Mouse (Mus musculus) brain, embryonic 14.5 days (tissue): ENCODE results near the gene Slc5a6. TPM values are rescaled to one million over a fixed set of nuclear protein-coding genes. Genes with fewer than 3 reads are reported as not detected.
A peak's percentile ranks its signal among the peaks of the same experiment; 100 is the strongest.

Experiments
- DNase-seq: peaks from one replicate; pipeline ENCODE4 v3.0.0-alpha.2; 2011; ENCODE audit warnings: low read depth
- CTCF ChIP-seq: fragments of 200-500 bp; IDR thresholded peaks from 2 replicates; pipeline ENCODE4 v1.5.1; 2012; ENCODE audit warnings: inconsistent platforms, mild to moderate bottlenecking, moderate library complexity, borderline replicate concordance; ENCODE audit not compliant: insufficient read depth, insufficient read length; ENCODE audit errors: extremely low read depth
- POLR2A ChIP-seq: fragments of 200-500 bp; IDR thresholded peaks from 2 replicates; pipeline ENCODE4 v1.6.1; 2012; ENCODE audit warnings: mild to moderate bottlenecking, inconsistent platforms, borderline replicate concordance; ENCODE audit not compliant: poor library complexity, insufficient read depth, insufficient read length, severe bottlenecking; ENCODE audit errors: extremely low read depth
- polyA plus RNA-seq: library from polyadenylated mRNA; depleted of rRNA; stranded (reverse); fragments of >200 nt; gene quantifications from 2 replicates; pipeline ENCODE4 v1.2.3, GENCODE M21; 2012

The Slc5a6 gene
- polyA plus RNA-seq, 1 experiment, result 40.7 TPM

DNA sequence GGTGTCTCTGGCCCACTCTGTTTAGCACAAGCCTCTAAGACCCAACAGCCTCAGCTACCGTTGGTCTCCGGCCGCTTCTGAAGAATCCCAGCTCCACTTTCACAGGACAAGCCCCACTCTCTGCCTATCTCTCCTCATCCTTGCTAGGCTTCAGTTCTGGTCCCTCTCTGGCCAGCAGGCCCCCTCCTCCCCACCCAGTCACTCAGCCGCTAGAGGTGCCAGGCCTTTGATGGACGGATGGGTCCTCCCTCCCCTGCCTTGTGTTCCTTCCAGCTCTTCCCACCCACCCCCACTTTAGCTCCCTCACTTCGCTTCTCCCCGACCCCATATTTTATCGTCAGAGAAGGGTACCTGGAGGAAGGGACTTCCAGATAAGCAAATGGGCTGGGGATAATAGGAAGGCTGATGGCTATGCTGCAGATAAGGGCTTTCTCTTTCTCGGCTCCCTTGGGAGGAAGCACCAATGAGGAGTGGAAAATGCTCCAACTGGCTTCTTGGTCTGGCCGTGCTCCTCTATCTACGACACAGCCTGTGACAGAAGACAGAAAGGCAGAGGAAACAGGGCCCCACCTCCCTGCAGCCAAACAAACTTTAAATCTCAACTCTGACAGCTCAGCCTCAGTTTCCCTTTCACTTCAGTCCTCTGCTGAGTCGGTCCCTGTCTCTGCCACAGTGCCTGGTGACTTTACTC is 34.4 kb upstream of the Slc5a6 start:
- peak; percentile 24 for DNase-seq
- no peak for TF ChIP-seq CTCF

DNA sequence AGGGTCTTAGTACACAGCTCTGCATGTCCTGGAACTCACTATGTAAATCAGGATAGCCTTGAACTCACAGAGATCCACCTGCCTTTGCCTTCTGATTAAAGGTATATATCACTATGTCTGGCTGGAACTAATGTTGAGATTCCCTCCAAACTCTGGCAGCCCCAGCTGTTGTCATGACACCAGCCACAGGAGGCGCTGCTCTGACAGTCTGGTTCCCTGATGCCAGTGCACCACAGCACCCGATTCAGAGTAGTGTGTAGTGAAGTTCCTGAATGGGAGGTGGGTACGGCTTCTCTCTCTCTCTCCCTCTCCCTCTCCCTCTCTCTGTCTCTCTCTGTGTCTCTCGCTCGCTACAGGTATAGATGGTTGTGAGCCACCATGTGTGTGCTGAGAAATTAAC is 33.6 kb upstream of the Slc5a6 start:
- peak; percentile 51 for DNase-seq

DNA sequence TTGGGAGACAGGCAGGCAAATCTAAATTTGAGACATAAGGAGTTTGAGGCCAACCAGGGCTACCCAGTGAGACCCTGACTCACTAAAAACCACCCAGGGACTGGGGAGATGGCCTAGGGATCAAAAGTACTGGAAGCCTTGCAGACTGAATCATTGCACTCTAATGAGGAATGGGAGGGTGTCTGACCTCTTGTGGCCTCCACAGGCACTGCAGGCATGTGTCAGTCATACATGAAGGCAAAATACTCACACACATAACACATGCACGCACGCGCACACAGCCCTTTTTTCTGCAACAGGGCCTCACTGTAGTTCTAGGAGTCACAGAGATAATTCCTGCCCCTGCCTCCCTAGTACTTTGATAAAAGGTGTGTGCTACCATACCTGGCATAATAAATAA is 32.7 kb upstream of the Slc5a6 start:
- DNase-seq, result peak; percentile 39
- TF ChIP-seq CTCF, result peak; percentile 68; the same call in 1 of the 2 replicates
- no peak for TF ChIP-seq POLR2A

More for the DNA sequence above, 33.6 kb upstream of the Slc5a6 start:
- TF ChIP-seq CTCF, result peak; percentile 71
- no peak for TF ChIP-seq POLR2A

DNA sequence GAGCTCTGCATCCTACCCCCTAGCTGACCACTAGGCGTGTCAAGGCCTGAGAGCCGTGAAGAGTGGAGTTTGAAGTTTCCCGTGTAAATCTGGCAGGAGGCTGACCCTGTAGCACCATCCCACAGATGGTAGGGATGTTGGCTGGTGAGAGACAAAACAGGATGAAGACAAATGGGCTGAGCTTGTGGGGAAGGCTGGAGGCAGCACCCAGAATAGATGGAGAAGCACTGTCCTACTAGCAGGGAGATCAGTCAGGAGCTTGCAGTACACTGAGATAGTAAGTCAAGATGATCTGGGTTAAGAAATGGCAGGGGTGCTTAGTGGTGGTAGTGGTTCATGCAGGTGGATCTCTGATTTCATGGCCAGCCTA is 32.1 kb upstream of the Slc5a6 start:
- TF ChIP-seq CTCF (no peak), POLR2A (no peak)
- DNase-seq, result no peak

DNA sequence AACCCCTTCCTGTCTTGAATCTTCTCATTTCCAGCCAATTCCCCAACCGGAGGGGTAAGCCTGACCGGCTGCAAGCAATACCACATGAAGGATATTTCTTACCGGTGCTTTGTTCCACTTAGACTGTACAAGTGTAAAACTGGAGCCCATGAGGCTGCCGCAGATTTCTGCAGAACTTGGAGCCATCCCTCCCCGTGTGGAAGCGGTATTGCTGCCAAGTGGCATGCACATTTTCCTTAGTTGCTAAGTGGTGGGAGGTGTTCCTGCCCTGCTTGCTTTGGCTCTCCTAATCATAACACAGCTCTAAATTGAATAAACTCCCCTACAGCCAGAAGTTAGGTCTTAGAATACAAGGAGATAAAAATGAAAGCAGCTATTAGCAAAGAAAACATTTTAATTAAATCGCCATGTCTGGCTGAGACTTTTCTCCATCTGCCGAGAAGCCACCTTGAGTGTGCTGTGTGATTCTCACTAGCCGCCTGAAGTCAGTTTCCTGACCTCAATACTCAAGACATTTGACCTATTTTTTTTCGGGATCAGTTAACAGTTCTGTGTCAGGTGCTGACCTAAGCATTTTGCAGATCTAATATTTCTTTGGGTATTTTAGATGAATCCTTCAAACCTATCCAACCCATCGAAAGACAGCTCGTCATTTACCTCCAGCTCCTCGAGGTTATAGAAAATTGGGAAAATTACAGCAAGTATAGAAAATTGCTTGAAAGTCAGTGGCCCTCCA is 31.5 kb upstream of the Slc5a6 start:
- TF ChIP-seq POLR2A, result no peak
- TF ChIP-seq CTCF, result no peak
- DNase-seq, result peak; percentile 39

DNA sequence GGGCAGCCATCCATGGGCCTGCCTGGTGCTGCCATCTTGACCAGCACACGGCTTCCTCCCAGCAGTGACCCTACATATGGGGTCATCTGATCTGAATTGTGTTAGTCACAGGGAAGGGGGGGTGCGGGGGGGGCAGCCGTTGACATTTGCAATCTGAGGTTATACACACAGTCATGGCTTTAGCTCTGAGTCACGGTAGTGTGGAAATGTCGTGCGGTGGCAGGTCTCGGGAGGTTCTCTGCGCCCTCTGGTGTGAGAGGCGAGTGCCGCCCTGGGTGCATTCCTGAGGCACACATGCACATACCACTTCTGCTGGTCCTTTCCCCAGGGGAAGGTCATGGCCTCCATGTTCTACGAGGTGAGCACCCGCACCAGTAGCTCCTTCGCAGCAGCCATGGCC is 27.6 kb upstream of the Slc5a6 start:
- no peak for DNase-seq
- TF ChIP-seq CTCF (no peak), POLR2A (no peak)

DNA sequence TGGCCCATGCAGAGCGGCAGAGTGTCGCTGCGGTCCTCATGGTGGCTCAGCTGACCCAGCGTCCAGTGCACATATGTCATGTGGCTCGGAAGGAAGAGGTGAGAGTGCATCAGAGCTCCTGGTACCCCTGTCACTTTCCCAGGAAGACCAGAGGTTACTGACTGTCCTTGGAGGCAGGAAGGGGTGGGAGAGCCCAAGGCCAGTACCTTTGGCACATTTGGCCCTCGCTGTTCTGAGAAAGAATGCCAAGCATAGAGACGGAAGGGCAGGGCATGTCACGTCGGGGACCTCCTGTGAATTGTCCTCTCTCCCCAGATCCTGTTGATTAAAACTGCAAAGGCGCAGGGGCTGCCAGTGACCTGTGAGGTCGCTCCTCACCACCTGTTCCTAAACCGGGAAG is 24.5 kb upstream of the Slc5a6 start:
- TF ChIP-seq POLR2A (no peak), CTCF (no peak)
- DNase-seq, result no peak

DNA sequence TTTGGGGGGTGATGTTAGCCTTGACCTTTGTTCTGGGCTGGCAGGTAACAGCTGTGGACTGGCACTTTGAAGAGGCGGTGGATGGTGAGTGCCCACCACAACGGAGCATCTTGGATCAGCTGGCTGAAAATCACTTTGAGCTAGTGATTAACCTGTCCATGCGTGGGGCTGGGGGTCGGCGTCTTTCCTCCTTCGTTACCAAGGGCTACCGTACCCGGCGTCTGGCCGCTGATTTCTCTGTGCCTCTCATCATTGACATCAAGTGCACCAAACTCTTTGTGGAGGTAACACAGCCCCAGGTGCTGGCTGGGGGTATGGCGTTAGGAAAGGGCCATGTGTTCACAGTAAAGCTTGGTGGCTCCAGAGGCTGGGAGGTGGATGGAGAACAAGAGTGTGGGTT is 23.1 kb upstream of the Slc5a6 start:
- no peak for DNase-seq
- TF ChIP-seq CTCF (no peak), POLR2A (no peak)

DNA sequence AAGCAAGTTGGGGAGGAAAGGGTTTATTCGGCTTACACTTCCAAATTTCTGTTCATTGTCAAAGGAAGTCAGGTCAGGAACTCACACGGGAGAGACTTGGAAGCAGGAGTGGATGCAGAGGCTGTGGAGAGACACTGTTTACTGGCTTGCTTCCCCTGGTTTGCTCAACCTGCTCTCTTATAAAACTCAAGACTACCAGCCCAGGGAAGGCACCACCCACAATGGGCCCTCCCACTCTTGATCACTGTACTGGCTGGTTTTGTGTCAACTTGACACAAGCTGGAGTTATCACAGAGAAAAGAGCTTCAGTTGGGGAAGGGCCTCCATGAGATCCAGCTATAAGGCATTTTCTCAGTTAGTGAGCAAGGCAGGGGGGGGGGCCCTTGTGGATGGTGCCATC is 22.3 kb upstream of the Slc5a6 start:
- no peak for TF ChIP-seq CTCF
- TF ChIP-seq POLR2A, result no peak
- DNase-seq, result no peak

DNA sequence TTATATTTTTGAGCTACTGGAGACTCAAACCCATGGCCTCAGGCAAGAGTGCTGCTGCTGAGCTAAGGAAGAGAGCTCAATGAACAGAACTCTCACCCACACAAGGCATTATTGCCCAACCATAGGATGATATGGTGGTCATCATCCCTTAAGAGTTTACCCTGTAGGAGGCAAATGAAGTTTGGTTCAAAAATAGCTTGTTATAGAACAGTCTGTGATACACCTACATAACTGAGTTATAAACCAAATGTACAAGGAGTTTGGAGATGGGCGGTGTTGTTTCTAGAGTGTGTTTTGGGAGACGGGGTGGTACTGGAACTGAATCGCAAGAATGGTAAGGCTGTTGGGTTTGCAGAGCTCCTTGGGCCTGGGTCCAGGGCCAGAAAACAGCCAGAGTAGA is 21.1 kb upstream of the Slc5a6 start:
- DNase-seq, result no peak
- TF ChIP-seq CTCF (no peak), POLR2A (no peak)

DNA sequence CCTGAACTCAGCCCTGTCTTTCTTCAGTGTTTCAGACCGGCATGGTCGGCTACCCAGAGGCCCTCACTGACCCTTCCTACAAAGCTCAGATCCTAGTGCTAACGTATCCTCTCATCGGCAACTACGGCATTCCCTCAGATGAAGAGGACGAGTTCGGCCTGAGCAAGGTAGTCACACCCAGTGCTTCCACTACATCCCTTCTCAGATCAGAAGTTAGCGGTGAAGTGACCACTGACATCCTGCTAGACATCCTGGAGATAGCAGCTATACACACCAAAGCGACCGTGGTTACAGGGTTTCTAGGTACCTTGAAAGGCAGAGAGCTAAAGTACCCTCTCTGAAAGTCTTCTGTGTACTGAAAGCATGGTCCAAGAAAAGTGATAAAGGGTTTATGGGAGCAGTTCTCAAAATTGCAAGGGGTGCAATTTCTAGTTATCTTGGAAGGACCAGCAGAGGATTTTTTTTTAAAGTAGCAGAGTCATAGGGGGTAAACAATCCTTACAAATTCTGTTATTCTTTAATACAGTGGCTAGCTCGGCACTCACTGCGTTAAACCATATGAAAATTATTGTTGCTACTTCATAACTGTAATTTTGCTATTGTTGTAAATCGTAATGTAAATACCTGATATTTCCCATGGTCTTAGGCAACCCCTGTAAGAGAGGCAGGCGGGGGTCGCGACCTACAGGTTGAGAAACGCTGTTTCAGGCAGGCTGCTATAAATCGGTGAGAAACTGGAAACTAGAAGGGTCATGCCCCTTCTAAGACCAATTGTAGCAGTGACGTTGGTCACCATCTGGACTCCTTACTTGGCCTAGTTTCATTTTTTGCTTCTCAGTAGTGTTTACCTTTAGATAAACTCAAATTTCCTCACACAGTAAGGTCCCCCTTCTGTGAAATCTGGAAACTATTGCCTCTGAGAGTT is 6.8 kb upstream of the Slc5a6 start:
- TF ChIP-seq POLR2A (no peak), CTCF (no peak)
- DNase-seq, result no peak

DNA sequence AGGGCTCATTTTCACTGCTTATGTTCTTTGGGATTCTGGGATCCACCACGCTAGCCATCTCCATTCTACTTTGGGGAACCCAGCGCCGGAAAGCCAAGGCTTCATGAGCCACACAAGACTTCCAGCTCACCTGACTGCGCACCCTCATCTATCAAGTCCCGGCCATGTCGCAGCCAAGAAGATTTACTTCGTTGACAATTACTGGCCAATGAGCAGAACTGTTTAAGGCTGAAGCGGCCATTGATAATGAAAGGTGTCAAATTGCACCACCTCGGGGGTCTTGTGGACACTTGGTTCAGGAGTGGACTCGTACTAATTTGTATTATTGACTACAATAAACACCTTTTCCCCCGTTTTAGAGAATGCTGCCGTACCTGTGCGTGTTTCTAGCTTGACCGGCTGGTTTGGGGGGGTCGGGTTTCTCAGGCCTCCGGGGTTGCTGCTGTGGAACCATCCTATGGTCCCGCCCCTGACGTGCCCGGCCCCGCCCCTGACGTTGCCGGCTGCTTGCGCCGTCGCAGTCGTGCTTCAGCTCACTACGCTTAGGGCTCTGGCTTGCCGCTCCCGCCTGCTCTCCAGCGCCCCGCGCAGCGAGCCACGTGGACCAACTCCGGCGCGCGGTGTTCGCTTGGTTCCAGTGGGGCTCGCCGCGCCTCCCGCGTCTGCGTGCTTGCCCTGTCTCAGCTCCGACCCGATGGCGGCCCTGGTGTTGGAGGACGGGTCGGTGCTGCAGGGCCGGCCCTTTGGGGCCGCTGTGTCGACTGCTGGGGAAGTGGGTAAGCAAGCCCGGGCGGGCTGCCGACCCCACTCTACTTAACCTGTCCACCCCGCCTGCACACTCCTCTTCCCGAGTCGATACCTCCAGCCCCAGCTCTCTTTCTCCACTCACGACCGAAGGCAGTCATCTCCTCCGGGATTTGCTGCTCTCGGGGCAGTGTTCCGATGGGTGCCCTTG is 5.8 kb upstream of the Slc5a6 start, which contains the start of gene Cad:
TSS of gene Cad (plus strand) at position 520 of the 955 bp plus-strand sequence.
- DNase-seq, result peak; percentile 97
- TF ChIP-seq CTCF (no peak), POLR2A (peak; percentile 68)

DNA sequence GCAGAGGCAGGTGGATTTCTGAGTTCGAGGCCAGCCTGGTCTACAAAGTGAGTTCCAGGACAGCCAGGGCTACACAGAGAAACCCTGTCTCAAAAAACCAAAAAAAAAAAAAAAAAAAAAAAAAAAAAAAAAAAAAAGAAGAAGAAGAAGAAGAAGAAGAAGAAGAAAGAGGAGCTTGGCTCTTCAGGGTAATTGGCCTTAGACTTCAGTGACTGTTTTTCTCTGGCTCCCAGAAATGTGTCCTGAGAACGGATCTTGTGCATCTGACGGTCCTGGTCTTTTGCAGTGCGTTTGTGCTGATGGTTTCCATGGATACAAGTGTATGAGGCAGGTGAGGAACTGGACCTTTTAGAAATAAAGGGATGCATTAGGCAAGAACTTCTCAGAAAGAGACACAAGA is 5.0 kb upstream of the Slc5a6 start:
- DNase-seq, result peak; percentile 25

DNA sequence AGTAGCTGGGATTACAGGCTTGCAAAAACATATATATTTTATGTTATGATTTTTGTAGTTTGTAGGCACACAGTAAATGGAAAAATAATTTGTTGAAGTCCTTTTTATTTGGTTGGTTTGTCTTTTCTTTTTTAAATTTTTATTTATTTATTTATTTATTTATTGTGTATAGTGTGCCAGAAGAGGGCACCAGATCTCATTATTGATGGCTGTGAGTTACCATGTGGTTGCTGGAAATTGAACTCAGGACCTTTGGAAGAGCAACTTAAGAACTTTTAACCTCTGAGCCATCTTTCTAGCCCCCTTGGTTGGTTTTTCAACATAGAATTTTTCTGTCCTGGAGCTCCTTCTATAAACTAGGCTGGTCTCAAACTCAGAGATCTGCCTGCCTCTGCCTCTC is 1.7 kb upstream of the Slc5a6 start:
- TF ChIP-seq POLR2A (no peak), CTCF (no peak)
- DNase-seq, result no peak
